Mouse (Mus musculus): ENCODE data around the gene Rimklb.
A peak's percentile ranks its signal among the peaks of the same experiment; 100 is the strongest.
"Not testable (repeated sequence)": the region's sequence is repeated elsewhere in the genome, so short reads cannot be mapped to it uniquely, and the experiment has no call there.

The Rimklb gene

DNA sequence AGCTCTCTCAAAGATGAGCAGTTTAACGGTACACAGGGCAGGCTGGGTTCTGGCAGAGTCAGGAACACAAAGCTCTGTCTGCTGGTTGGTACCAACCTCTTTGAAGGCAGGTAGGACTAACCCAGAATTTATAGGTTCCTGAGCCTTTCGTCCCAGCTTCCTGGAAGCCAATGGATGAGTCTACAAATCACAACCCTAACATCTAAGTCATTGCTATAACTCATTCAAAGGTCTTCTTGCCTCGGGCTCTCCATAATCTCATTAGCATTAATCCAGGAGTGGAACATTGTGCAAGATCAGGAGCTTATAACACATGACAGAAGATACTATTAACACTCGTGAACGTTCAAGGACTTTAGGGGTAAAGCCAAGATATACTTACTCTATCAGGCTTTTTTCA, at the start of gene Rimklb:
Rimklb (minus strand) TSS at position 101 of the 400 bp plus-strand sequence.
- no peak for DNase-seq

DNA sequence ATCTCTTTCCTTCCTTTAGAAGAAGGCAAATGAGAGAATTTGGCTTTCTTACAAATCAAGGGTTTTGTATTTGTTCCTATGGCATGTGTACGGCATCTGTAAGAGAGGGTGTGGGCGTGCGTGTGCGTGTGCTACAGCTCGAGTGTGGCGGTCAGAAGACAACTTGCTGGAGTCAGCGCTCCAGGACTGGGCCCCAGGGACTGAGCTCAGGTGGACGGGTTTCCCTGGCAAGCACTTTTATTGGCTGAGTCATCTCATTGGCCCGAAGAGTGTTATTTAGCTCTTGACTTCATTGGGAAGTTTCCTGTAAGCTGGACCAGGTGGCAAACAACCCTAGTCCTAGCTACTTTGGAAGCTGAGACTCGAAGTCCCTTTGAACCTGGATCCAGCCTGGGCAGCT, 47.4 kb upstream of the Rimklb start:
- DNase-seq: no peak

DNA sequence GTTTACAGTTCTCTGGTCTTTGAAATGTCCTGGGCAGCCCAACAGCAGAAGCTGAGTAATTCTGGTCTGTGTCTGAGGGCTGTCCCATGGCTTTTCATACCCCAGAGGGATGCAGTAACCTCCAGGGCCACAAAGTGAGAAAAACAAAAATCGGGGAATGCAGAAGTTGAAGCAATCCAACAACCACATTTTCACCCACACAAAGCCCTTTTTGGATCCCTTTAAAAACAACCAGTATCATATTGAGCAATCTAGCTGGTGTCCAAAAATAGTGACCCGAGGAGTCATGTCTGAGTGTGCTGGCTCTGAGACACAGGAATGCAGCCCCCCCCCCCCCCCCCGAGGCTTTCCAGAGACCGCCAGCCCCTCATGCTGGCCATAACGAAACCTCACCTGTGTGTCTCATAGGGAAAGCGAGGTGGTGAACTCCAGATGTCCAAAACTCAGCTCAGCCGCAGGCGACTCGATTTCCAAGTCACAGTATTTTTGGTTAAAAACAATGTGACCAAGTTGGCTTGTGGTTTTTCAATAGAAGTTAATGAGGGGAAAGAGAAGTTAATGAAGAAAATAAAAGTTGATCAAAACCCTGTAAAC, 46.8 kb upstream of the Rimklb start:
- DNase-seq: no peak

DNA sequence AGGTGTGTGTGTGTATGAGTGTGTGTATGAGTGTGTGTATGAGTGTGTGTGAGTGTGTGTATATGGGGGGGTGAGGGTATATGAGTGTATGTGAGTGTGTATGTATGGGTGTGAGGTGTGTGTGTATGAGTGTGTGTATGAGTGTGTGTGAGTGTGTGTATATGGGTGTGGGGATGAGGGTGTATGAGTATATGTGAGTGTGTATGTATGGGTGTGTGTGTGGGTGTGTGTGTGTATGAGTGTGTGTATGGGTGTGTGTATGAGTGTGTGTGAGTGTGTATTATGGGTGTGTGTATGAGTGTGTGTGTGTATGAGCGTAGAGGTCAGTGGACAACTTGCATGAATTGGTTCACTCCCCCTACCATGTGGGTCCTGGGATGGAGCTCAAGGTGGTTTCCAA, 46.1 kb upstream of the Rimklb start:
- DNase-seq: no peak

DNA sequence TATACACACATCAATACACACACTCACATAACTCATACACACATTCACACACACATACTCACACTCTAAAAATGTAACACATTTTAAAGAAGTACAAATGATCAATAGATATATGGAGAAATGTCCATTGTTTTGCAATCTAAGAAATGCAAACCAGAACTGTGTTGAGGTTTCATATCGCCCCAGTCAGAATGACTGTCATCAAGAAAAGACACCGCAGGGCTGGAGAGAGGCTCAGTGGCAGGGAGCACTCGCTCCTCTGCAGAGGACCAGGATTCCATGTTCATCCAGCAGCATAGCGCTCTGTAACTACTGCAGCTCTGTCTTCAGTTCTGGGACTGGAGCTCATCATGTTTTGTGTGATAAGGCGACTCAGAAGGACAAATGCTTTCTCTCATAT, 45.0 kb upstream of the Rimklb start:
- no peak for DNase-seq

DNA sequence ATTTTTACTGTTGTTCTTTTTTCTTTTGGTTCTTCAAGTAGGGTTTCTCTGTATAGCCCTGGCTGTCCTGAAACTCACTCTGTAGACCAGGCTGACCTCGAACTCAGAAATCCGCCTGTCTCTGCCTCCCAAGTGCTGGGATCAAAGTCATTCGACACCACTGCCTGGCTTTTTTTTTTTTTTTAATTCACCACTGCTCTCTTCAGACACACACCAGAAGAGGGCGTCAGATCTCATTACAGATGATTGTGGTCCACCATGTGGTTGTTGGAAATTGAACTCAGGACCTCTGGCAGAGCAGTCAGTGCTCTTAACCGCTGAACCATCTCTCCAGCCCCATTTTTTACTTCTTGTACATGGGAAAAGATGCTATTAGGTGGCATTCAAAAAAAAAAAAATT, 43.9 kb upstream of the Rimklb start:
- not testable (repeated sequence) for DNase-seq

DNA sequence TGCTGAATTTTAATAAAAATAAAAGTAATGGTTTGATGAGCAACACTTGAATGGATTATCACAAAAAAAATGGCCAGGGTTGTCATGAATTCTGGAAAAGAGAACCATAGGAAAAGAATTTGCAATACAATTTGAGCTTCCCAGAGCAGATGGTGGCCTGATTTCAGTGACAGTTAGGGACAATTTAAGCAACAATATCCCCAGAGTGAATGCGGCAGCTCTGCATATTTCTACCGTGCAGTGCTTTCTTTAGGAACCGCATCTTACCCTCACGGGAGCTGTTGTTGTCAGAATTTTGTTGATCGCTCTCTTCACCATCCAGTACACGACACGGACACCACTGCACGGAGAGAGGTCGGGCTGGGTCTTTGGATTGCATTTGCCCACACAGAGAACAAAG, 41.0 kb upstream of the Rimklb start:
- DNase-seq: no peak

DNA sequence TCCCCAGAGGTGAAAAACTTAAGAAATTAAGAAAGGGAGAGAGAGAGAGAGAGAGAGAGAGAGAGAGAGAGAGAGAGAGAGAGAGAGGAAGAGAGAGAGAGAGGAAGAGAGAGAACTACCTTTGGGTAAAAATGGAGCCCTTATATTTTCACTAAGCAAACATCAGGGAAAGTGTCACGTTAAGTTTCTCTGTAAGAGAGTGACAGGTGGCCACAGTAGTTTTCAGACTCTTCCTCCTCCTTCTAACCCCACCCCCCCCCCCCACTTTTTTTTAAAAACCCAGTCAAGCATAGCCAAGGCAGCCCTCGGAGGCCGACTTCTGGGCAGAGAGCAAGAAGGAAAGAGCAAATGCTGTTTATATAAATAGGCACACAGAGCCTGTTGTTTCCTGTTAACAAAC, 35.5 kb upstream of the Rimklb start:
- no peak for DNase-seq

DNA sequence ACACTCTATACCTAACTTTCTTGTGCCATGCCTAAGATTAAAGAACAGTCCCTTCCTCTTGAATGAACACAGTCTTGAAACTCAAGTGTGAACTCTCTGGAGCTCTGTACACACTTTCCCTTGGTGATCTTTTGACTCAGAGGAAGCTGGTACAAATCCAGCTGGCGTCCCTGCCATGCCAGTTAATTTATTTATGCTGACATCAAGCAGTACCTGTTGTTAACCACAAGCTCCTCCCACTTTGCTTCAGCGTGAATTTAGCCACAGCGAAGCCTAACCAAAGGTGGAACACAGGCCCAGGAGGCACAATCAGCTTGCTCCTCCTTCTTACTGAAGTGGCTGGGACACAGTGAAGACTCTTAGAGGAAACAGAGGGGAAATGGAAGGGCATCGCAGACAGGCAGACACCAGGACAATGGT, 34.3 kb upstream of the Rimklb start:
- peak; percentile 56 for DNase-seq

DNA sequence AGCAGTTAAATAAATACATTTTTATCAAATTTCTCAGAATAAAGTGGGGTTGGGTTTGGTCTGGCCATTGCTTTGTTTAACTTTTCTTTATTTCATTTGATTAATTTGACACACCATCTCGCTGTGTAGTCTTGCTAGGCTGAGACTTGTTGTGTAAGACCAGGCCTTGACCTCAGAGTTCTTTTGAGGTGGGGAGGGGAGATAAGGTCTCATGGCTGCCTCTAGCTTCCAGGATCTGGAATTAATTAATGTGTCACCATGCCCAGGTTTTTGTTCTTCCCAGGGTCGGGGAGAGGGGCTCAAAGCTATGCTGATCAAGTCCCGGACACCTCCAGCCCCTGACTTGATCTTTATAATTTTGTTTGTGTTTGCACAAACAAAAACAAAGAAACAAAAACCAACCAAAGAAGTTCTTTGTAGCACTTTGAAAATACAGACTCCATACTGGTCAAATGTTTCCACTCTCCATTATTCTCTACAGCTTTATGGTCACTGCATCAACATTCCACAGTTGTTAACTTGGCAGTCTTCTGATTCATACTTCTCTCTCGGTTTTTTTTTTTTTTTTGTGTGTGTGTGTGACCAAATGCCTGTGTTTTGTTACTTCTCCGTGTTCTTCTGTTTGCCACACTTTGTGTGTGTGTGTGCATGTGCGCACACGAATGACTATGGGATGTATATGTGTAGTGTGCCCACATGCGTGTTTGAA, 33.1 kb upstream of the Rimklb start:
- no peak for DNase-seq

DNA sequence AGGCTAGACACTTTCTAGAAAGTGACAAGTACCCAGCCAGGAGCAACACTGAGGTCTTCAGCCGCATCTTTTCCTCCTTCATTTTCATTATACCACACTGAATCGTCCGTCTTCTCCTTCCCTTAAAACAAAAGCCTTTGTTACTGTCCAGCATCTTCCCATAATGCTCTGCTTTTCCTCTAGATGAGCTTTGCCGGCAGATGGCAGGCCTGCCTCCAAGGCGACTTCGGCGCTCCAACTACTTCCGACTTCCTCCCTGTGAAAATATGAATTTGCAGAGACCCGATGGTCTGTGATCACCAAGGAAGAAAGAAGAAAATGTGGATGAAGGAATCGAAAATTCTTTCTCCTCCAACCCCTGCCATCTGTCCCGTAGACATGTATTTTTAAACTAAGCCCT, 29.6 kb upstream of the Rimklb start:
- no peak for DNase-seq

DNA sequence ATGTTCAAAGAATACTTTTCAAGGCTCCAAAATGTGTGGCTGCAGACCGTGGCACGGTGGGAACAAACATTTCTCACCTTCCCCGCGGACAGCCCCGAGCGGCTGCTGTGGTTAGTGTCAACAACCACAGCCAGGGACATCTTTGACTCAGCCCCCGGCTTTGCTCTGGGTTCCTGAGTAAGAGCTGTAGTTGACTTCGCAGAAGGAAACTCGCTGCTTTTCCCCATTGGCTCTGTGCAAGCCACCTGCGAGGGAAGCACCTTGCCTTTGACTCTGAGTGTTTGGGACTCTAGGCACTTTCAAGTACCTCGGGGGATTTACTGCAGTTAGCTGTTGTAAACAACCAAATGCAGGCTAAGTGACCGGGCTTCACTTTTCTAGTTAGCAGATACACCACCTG, 29.0 kb upstream of the Rimklb start:
- DNase-seq: no peak

DNA sequence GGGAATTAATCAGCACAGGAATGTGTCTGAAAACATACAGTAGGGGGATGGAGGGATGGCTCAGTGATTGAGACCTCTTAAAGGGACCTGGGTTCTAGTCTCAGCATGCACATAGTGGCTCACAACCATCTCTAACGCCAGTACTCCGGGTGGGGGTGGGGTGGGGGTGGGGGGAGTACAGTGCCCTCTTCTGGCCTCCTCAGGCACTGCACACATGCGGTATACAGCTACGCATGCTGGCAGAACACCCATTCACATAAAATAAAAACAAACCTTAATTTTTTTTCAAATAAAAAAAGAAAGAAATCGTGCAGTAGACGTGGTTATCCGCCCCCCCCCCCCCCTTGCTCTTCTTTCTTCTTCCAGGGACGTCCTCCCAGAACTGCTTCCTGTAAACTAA, 24.7 kb upstream of the Rimklb start:
- DNase-seq: no peak

DNA sequence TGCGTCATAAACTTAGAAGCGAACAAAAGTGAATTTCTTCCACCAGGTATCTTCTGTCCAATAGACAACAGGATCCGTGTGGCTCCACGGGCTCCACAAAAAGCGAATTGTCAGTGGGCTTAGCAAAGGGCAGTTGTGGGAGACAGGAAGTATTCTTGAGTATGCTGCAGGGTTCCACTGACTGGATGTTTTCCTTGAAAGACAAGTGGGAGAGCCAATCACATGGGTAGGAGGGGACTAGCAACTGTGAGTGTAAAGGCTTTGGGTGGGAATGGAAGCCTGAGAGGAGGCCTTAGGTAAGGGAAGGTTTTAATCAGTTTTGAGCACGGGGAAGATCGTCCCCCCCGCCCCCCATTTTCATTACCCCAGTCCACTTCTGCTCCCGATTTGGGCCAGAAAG, 24.0 kb upstream of the Rimklb start:
- peak; percentile 69 for DNase-seq

DNA sequence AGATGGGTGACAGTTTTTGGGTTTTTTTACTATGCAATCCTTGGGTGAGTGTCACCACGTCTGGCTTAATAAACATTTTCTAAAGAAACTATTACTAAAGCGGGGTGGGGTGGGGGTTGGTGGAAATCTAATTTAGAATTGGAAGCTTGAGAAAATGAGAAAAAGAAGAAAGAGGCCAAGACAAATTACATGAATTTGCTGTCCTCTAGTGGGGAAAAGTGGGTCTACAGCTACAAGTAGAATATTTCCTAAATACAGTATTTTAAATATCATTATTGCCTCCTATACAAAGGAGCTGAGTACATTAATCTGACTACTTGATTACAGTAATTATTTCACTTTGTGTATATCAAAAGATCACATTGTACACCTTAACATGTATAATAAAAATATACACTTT, 20.8 kb upstream of the Rimklb start:
- DNase-seq: peak; percentile 22

DNA sequence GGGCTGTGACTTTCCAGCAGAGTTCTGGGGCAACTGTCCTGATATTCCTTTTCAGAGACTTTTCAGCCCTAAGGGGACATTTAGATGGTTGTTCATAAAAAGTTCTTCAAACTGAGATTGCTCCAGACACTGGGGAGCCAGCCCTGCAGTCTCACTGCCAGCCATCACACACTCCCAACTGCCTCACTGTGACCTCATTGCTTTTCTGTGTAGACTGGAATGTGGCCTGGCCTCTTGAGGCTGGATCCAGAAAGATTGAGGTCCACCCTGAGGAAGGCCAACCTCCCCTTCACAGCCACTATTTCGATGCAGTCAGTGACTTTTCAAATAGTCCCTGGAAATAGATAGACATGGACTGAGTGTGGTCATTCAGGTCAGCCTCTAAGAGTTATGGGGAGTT, 19.1 kb upstream of the Rimklb start:
- DNase-seq: peak; percentile 17

DNA sequence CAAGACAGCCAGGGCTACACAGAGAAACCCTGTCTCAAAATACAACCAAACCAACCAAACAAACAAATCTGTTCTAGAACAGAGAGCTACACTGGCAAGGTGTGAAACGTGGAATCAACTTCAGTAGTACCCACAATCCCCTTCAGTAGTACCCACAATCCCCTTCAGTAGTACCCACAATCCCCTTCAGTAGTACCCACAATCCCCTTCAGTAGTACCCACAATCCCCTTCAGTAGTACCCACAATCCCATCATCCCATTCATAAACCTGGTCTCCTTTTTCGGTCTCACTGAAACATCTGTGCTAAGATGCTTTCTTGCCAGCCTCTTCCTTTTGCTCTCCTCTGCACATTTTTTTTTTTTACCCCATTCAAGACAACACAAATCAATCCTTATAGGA, 17.2 kb upstream of the Rimklb start:
- DNase-seq: not testable (repeated sequence)

DNA sequence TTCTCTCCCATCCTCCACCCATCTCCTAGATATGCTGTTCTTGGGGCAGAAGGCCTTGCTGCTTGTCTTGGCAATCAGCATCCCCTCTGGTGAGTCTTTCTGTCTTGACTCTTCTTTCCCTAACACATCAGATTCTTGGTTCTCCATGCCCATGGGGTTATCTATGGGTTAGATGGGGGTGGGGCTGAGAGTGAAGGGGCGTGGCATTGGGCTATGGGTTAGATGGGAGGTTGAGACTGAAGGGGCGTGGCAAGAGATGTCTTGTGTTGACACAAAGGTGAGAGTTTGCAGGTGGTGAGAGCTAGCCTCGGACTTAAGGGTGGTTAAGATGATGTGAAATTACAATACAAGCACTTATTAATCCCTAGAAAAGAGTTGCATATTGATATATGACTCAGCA, 15.8 kb upstream of the Rimklb start:
- DNase-seq: no peak

DNA sequence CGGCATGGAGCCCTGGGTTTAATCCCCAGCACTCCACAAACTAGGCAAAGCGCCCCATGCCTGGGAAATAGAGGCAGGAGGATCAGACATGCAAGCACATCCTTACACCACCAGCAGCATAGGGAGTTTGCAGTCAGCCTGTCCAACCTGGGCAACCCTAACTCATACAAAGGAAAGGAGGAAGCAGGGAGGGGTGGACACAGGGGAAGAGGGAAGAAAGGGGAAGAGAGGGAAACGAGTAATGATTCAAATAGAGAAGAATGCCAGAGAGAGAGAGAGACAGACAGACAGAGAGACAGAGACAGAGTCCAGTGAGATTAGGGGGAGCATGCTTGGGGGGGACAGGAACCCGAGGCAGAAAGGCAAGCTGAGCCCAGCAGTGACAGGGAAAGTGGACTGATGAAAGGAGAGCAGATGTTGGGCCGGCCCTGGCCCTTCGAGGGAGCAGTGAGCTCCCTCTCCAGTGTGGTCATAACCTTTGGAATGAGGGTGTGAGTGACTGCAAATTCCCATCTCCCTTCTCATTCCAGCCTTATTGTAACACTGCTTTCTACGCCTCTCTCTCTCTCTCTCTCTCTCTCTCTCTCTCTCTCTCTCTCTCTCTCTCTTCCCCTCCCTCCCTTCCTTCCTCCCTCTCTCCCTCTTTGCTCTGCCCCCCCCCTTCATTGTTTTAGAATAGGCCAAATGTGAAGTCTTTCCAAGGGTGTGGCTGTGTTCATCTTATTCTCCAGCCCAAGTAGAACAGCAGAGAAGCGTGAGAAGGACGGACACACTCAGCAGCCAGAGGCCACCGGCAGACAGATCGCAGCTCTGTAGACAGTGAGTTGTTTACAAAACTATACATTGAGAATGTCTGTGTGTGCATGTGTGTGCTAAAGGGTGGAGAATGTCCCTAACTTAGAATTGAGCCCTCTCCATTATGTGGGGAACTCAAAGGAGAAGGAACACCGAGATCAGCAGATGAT, 14.6 kb upstream of the Rimklb start:
- no peak for DNase-seq

DNA sequence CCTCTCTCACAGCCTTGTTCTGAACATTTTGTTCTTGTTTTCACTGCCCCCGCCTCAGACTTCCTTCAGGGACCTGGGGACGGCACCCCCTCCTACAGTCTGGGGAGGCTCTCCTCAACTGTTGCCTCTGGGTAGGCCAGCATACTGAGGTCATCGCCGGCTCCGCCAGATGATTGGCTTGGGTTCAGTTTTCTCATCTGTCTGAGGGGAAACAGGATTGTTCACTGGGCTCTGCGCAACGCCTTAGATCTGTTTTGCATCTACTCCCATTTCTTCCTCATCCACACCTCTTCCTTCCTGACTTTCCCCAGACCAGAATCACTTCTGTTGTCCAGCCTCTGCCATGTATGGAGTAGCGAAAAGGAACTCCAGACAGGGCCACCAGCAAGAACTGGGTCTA, 9.9 kb upstream of the Rimklb start:
- no peak for DNase-seq

DNA sequence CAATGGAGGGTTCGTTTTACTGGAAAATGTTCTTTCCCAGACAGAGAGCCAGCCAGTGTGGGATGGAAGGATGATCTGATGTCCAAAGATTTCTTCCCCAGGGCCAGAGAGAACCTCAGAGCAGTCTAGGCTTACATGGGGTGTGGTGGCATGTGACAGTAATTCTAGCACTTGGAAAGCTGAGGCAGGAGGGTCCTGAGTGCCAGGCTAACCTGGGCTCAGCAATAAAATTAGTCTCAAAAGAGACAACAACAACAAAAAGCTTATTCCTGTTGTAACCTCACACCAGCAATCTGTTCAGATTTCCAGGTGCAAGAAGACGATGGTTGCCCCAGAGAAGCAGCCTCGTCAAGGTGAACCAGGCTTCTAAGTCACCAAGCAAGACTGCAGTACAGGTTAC, 7.0 kb upstream of the Rimklb start, which contains the start of gene Mfap5:
Mfap5 (plus strand) TSS at position 301 of the 400 bp plus-strand sequence.
- no peak for DNase-seq

DNA sequence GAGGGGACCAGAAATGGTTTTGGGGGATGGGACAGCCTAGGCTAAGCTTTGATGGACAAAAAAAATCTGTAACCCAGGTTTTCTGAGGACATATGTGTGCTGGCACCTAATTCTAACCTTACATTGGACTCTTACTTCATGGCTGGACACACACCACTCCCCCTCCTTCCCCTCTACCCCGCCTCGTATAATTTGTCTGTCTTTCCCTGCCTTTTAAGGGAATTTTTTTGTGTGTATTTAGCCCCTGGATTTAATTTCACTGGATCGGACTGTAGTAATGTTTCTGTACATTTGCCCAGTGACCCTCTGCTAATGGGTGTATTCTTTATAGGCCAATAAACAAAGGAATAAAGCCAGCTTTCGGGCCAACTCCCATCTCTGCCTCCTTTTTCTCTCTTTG, 6.5 kb upstream of the Rimklb start:
- no peak for DNase-seq

DNA sequence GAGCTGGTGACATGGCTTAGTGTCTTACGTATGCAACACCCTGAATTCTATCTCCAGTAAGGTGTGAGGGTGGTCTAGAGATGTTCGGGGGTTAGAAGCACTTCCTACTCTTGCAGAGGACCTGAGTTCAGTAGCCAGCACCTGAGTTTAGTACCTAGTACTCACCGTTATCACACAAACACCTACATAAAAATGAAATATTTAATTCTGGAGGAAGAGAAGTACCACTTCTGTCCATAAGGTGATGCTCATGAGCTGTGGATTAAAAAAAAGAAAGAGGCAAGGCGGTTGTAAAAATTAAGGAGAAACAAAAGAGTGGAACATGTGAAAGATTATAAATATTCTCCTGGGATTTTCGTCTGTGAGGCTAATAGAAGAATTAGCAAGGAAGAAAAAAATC, 2.1 kb downstream of the Rimklb start:
- DNase-seq: no peak
